Mouse (Mus musculus) gastrocnemius, postnatal 36 days (tissue): ENCODE data around the gene Fbln5. TPM values are rescaled to one million over a fixed set of nuclear protein-coding genes. Genes with fewer than 3 reads are reported as not detected.

Source experiments
- DNase-seq, 2 experiments: peaks; one replicate each; pipeline ENCODE4 v3.0.0; 2022
- intact Hi-C: fragments of 180-260 bp; cut with DNase I; formaldehyde crosslinking; loops from one replicate; pipeline ENCODE4 v1.15.1; 2025
- total RNA-seq, 2 experiments: library from RNA; stranded (reverse); gene quantifications; 2 replicates each; pipeline ENCODE4 v1.2.3; 2021

The Fbln5 gene
- total RNA-seq, 2 experiments from 2014 or later, result 15.2 to 16.0 TPM

GRCm38 (mm10) chr12:101814423-101814822 lies 4.4 kb downstream of the Fbln5 start:
- no peak for DNase-seq
- intact Hi-C loops, result no loop called here

GRCm38 (mm10) chr12:101811181-101811580 lies 7.7 kb downstream of the Fbln5 start:
- intact Hi-C loops, result no loop called here
- no peak for DNase-seq

- intact Hi-C loops, result no loop called here
- DNase-seq, result peak; percentile 49 to 56
These were observed 8.3 kb downstream of the Fbln5 start for GRCm38 (mm10) chr12:101810515-101810914.

DNA sequence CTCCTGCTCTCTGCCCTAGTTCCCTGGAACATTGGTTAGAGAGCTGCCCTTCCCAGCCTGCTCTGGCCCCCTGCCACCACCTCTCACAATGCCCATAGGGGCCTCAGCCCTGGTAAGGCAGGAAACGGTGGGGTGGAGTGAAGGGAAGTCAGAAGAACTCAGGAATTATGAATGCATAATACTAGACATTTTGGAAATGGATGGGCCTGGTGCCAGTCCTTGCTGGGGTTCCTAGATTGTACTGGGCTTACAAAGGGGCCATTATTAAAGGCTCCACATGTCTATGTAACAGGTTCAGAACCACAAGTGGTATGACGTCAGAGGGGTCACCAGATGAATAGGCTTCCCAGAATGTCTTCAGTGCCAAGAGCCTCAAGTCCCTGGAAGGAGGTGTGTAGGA lies 11.5 kb downstream of the Fbln5 start:
- intact Hi-C loops, result no loop called here
- no peak for DNase-seq

DNA sequence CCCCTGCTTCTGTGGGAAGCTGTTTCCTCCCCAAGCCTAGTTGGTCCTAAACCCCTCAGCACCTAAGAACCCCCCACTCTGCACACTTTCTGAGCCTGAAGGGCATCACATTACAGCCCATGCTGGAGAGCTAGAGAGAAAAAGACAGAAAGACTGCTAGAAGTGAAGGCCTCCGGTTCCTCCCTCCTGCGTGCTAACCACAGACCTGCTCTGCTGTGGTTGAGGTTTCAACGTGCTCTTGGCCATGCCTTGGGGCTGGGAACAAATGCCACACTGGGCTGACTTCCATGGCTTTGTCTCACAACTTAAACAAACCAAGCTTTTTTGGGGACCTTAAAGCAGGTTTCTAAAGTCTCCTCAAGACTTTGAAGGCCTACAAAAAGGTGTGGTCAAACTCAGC lies 16.4 kb downstream of the Fbln5 start:
- no peak for DNase-seq
- intact Hi-C loops, result no loop called here

- no peak for DNase-seq
- intact Hi-C loops, result no loop called here
These were observed 17.1 kb downstream of the Fbln5 start for GRCm38 (mm10) chr12:101801744-101802143.

DNA sequence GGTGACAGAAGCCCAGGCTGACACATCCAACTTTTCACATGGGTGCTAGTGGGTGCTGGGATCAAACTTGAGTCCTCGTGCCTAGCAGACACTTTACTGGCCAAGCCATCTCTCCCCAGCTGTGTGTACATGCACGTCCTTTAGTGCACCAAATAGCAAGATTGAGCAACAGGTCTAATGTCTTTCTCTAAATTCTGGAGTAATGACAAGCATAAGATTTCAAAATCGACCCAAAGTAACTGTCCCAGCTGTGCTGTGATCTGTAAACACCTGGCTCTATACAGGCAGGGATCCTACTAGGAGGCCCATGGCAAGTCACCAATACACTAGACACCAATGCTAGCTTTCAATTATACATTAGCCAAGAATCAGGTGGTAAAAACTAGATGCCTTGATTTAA lies 17.8 kb downstream of the Fbln5 start:
- intact Hi-C loops, result no loop called here
- no peak for DNase-seq

DNA sequence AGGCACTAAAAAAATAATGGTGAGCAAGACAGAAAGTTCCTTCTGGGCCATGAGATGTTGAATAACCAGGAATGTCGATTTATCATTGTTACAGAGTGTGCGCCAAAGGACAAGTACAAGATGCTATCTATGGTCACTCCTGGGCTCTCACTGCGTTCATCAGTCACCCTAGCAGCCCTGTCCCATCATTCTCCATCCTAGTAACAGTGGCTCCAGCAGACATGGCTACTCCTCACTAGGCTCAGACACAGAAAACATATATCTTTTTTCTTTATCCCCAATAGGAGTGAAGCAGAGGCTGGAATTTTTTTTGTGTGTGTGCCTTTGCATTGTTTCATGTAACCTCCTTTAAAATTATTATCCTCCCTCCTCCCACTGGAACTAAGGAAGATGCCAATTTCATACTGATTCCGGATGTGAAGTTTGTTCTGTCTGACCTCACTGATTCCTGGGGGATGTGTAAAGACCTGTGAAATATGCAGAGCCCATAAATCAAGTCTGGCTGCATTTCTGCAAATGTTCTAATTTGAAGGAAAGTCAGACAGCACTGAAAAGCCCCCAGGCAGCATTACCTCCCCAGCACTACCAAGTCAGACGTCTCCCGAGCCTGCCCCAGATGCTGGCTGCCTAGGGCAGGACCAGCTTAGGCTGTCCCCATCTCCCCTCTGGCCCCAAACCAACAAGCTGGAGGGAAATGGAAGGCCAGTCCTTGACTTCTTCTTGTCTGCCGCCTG lies 20.5 kb downstream of the Fbln5 start:
- intact Hi-C loops, result no loop called here
- no peak for DNase-seq

DNA sequence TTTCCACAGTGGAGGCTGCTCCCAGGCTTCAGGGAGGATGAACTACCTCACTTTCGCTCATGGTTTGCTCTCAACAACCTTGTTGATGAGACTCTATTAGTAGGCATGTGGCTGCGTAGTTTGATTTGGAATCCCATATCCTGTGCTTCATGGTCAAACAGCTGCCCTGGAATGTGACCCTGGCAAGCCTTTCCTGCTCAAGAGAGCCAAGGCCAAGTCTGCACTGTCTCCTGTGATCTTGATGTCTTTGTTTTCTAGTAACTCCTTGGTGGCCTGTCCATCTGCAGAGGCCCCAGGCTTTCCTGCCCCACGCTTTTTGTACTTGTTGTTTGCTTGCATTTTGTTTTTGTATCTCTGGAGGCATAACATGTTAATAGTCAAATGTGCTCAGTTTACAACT lies 24.4 kb downstream of the Fbln5 start:
- DNase-seq, result peak; percentile 36 to 43
- intact Hi-C loops, result no loop called here

GRCm38 (mm10) chr12:101793221-101793621 lies 25.6 kb downstream of the Fbln5 start:
- no peak for DNase-seq
- intact Hi-C loops, result no loop called here

- intact Hi-C loops, result no loop called here
- no peak for DNase-seq
These were observed 26.2 kb downstream of the Fbln5 start for GRCm38 (mm10) chr12:101792684-101793083.

GRCm38 (mm10) chr12:101789767-101790166 lies 29.1 kb downstream of the Fbln5 start:
- DNase-seq, result no peak
- intact Hi-C loops, result no loop called here

DNA sequence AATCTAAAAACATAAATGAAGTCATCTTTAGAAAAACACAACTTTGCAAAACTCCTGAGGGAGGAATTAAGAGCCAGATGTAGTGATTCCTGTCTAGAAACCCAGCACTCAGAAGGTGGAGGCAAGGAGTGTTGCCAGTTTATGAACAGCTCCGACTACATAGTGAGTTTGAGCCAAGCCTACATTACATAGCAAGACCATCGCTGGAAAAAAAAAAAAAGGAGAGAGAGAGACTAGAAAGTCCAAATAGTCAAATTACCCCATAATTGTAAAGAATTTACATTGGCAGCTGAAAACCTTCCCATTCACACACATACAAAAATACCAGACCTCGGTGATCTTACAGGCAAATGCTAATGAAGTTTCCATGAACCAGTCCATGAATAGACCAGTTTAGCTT lies 29.6 kb downstream of the Fbln5 start:
- intact Hi-C loops, result no loop called here
- DNase-seq, result no peak

DNA sequence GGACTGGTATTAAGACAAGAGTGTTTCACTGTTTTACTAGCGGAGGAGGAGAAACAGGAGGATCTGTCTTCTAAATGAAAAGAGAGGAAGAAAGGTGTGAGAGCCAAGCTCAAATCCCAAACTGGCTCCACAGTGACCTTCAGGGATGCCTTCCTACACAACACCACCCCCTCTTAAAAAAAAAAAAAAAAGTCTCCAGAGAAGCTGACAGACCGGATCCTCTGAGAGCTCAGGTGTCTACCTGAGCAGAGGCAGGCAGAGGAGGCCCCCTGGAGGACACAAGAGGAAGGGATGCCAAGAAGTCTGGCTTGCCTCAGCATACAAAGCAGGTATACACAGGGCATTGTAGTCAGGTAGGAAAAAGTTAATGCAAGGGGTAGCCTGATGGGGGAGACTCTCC lies 36.1 kb downstream of the Fbln5 start:
- intact Hi-C loops, result no loop called here
- DNase-seq, result no peak

DNA sequence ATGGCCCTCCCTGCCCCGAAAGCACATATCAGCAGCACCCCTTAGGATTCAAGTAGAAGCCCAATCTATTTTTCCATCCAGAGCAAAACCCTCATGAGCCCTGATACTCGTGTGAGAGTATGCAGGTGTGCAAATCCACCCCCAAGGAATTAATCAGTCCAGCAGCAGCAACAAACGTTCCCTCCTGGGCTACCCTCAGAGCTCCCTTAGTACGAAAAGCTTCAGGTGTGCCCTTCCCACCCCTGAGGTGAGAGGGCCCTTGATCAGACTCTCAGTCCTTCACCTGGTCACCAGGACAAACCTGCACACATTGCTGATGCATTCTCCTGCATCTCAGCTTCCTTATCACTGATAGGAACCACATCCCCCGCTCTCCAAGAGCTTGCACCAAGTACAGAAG lies 37.9 kb downstream of the Fbln5 start:
- no peak for DNase-seq
- intact Hi-C loops, result no loop called here

- peak; percentile 36 to 44 for DNase-seq
- intact Hi-C loops, result no loop called here
These were observed 41.1 kb downstream of the Fbln5 start for GRCm38 (mm10) chr12:101777613-101778325.

DNA sequence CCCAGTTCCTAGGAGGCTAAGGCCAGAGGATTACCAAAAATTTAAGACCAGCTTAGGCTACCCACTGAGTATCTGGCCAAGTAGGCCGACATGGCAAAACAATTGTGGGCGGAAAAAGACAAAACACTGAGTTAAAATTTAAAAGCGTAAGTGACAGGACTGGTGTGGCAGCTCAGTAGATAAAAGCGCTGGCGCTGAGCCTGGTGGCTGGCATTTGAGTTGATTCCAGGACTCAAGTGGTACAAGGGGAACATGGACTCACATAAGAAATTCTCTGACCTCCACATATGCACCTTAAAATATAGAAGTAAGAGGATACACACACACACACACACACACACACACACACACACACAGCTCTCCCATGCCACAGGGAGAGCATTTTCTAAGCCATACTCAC lies 42.5 kb downstream of the Fbln5 start:
- no peak for DNase-seq
- intact Hi-C loops, result no loop called here

DNA sequence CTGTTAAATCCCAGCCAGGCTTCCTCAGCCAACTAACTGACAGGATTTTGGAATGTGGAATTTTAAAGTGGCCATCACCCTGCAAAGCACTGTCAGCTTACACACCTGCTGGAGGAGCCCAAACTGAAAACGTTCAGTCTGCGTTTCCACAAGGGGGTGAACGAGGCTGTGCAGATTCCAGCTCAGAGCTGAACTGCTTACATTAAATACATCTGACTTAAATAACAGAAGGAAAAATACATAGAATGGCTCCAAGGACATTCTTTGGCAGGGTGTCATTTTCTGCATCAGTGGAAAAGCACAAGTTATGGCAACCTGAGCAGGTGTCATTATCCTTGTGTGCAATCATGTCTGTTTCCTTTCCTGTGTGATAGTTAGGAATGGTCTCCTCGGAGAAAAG lies 44.7 kb downstream of the Fbln5 start:
- intact Hi-C loops, result no loop called here
- no peak for DNase-seq

DNA sequence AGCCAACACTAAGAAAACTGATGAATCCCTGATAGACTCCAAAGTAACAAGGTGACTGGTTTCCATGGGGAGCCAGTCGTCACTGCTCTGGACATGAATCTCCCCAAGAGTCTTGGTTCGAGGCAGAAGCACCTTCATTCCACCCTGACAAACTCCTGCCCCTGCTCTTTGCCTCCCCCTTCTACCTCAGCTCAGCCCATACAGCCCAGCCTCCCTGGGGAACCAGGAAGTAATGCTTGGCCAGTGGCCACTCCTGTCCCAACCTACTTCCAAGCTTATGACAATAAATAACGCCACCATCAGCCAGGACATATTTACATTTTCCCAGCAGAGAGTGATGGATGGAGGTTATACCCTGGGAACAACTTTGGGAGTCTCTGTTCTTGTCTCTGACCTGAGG lies 45.9 kb downstream of the Fbln5 start:
- no peak for DNase-seq
- intact Hi-C loops, result no loop called here

DNA sequence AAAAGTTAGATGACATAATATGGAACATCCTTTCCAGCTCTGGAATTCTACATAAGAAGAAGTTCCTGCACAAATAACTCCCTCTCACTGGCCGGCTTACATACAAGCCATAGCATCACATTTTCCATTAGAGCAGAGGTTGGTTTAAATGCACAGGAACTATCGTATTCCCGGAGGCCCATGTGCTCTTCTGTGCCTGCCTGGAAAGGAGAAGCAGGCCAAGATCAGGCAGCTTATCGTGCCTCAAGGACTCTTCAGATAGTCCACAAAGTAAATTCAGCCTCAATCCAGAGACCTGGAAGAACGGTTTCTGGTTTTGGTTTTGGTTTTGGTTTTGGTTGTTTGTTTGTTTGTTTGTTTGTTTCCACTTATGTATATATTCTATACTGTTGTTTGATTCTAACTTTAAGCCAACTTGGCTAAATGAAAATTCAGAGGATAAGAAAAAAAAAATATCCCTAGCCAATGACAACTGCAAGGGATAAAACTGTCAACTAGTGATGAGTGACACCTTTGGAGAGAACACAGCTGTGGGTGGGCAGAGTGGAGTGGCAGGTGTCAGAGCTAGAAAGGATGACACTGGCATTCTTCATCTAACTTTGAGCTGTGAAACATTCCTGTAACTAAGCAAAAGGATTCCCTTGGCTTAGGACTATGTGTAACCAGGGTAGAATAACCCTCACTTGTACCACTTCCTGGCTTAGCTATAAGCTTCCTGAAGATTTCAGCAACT lies 48.4 kb downstream of the Fbln5 start:
- intact Hi-C loops, result no loop called here

DNA sequence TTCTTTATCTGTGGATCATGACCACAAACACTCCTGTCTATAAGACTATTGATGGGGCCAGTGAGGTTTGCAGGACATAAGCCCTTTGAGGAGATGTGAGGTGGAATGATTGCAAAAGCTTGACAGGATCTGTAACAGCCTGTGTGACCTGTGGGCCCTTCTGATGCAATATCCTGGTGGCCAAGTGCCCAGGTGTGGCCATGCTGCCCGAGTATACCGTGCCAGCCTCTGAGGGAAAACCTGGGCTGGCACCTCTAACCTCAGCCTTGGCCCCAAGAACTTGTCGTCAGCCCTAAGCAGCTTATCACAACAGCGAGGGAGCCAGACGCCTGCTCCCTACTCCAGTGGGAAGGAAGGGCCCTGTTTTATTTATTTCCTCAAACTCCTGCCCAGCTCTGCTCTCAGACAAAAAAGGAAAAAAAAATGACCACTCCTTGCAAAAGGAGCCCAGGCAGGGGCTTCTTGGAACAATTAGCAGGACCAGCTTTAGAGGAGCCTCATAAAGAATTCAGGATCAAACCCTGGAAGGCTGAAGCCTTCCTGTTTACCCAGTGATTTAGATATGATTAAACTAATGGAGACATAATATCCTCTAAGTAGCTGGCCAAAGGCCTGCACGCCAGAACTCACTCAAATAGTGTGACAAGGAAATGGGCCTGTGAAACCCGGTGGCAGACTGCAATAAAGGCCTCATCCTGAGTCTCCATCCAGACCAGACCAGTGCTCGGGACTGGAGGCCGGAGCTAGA lies 51.4 kb downstream of the Fbln5 start:
- intact Hi-C loops, result no loop called here

More for the DNA sequence above, 48.4 kb downstream of the Fbln5 start:
- DNase-seq, result no peak

More for the DNA sequence above, 51.4 kb downstream of the Fbln5 start:
- DNase-seq, result no peak
